Mouse (Mus musculus): ENCODE measurements around the gene Sp4. TPM values are rescaled to one million over a fixed set of nuclear protein-coding genes. Genes with fewer than 3 reads are reported as not detected.

Sp4 gene
- total and polyA plus RNA-seq, 3 experiments, result 4.2 to 6.6 (median 5.7) TPM

DNA sequence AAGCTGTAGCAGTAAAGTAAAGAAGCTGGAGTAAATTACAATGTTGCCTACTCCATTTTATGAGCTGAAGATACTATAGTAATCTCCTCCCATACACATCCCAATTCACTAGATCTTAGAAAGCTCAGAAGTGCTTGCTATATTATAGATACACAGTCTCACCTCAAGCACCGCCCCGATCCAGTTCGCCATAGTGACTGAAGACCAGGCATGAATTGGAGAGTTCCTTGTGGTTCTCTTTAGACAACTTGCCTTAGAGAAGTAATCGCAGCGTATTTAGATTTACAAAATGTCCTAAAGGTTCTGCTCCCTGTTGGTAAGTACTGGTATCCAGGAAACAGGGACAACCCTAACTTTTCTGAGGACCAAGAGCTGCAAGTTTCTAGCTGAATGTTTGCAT is 1.8 kb upstream of the Sp4 start:
- TF ChIP-seq MXI1 (IDR thresholded peaks at IDR 0.05; ENCODE audit: low read depth, low read length) (no peak), PAX5 (IDR thresholded peaks at IDR 0.05; ENCODE audit: low read length) (no peak), HCFC1 (IDR thresholded peaks at IDR 0.05; ENCODE audit: low read depth, low read length) (no peak), RAD21 (IDR thresholded peaks at IDR 0.05; ENCODE audit: low read depth, low read length) (no peak), UBTF (IDR thresholded peaks at IDR 0.05; ENCODE audit: low read depth, low read length) (no peak), MAFK (IDR thresholded peaks at IDR 0.05; ENCODE audit: insufficient replicate concordance, low read length) (no peak)
- 0 out of 2 replicates have a peak overlapping the region, but pooled peaks have one; percentile 55 for H3K9ac ChIP-seq (ENCODE audit: insufficient read depth, low read depth)
- no peak overlapping the region for H3K27ac ChIP-seq (ENCODE audit: insufficient read depth, low read depth)
- in situ Hi-C loops (cut with MboI; ENCODE audit: low pct_ligation_motif_present, low pct_unique_long_range_greater_than_20kb, low sequenced_read_pairs) (no loop called here), dilution Hi-C loops (cut with MboI; ENCODE audit: extremely low pct_ligation_motif_present, extremely low pct_unique_long_range_greater_than_20kb, low sequenced_read_pairs) (no loop called here)
- no peak for DNase-seq (ENCODE audit: extremely low read depth)
- H3K27me3 ChIP-seq (replicated peaks), result no peaks in the 10 kb centered on the region
- peaks cover 0 to 12% of the 10 kb centered on the region in 2 experiments for H3K36me3 ChIP-seq (replicated peaks in 1 of 2; ENCODE audit: control insufficient read depth in 1 of 2, insufficient read depth in 1 of 2, low read length in 1 of 2)
- no peak overlapping the region for H3K4me3 ChIP-seq (replicated peaks in 1 of 3; ENCODE audit: low read depth in 2 of 3, low read length in 2 of 3, poor library complexity in 1 of 3)
- H3K9me3 ChIP-seq (replicated peaks; ENCODE audit: low read length), result no peaks in the 10 kb centered on the region
- peaks cover 0 to 23% of the 10 kb centered on the region in 2 experiments; a peak in 2 of 4 replicates for H3K4me1 ChIP-seq (ENCODE audit: control insufficient read depth in 1 of 2, insufficient read depth in 2 of 2)
- peak overlapping the region; percentile 65 for H3K4me2 ChIP-seq (ENCODE audit: insufficient read depth, low read depth, poor library complexity, severe bottlenecking)
- H3K79me2 ChIP-seq (replicated peaks; ENCODE audit: control insufficient read depth, extremely low read depth, insufficient read depth, poor library complexity, severe bottlenecking), result no peaks in the 10 kb centered on the region

DNA sequence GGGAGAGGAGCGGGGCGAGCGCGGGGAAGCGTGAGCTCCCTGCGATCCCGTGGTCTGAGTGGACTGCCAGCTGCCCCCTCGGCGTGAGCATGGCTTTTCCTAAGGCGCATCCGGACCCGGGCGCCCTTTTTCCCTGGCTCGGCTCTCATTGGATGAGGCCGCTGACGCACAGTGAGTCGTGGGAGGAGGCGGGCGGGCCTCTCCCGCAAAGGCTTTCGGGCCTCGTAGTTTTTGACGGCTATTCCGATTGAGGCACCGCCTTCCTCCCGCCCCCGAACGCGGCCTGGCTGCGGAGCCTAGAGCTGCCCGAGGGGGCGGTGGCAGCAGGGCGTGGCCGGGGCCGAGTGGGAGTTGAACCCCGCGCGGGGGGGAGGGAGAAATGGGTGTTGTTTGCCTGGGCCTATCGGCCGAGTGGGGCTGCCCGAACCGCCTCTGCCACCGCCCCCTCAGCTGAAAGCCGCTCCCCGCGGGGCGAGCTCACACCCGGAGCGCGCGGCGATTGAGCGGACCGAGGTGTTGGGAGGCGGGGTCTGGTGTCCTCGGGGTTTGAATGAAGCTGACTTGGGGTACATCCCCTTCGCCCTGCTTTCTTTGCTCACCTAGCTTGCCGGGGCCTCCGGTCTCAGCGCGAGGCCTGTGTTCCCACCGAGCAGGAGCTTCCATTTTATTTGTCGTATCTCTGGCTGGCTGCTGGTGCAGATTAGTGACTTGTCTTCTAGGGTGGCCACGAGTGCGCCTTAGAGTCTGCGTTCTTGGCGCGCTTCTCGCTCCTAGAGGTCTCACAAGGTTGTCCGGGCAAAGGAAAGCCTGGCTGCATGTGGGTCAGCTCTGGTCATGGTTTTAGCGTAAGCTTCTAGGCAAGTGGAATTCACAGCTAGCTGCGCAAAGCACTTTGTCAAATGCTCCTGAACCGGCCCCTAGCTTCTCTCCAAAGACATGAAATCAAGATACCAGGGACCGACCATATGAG is 911 bp upstream of the Sp4 start:
- Histone ChIP-seq H3K27ac (ENCODE audit: insufficient read depth, low read depth) (peak overlapping the region; percentile 48), H3K4me2 (ENCODE audit: insufficient read depth, low read depth, poor library complexity, severe bottlenecking) (peak overlapping the region; percentile 65), H3K79me2 (replicated peaks; ENCODE audit: control insufficient read depth, extremely low read depth, insufficient read depth, poor library complexity, severe bottlenecking) (no peaks in the 10 kb centered on the region), H3K4me1 (ENCODE audit: control insufficient read depth in 1 of 2, insufficient read depth in 2 of 2) (peaks cover 0 to 26% of the 10 kb centered on the region in 2 experiments; a peak in 2 of 4 replicates), H3K27me3 (replicated peaks) (no peaks in the 10 kb centered on the region), H3K4me3 (replicated peaks in 1 of 3; ENCODE audit: low read depth in 2 of 3, low read length in 2 of 3, poor library complexity in 1 of 3) (peak overlapping the region; percentile 62 to 88 (median 82)), H3K9ac (ENCODE audit: insufficient read depth, low read depth) (peak overlapping the region; percentile 76), H3K36me3 (replicated peaks in 1 of 2; ENCODE audit: control insufficient read depth in 1 of 2, insufficient read depth in 1 of 2, low read length in 1 of 2) (peaks cover 0 to 12% of the 10 kb centered on the region in 2 experiments), H3K9me3 (replicated peaks; ENCODE audit: low read length) (no peaks in the 10 kb centered on the region)
- in situ Hi-C loops (cut with MboI; ENCODE audit: low pct_ligation_motif_present, low pct_unique_long_range_greater_than_20kb, low sequenced_read_pairs), result no loop called here
- peak; percentile 97 for DNase-seq (ENCODE audit: extremely low read depth)
- TF ChIP-seq CHD2 (IDR thresholded peaks at IDR 0.05; ENCODE audit: low read length) (peak; percentile 23; the same call in 1 of the 2 replicates), HCFC1 (IDR thresholded peaks at IDR 0.05; ENCODE audit: low read depth, low read length) (peak; percentile 94), MAZ (IDR thresholded peaks at IDR 0.05; ENCODE audit: low read depth, low read length) (no peak; the same call in 1 of the 2 replicates), TCF12 (IDR thresholded peaks at IDR 0.05; ENCODE audit: low read depth, low read length) (0 out of 2 replicates have a peak, but pooled peaks have one; percentile 19), POLR2A (IDR thresholded peaks at IDR 0.05; ENCODE audit: low read depth, low read length) (peak; percentile 65; the same call in 1 of the 2 replicates), NELFE (IDR thresholded peaks at IDR 0.05; ENCODE audit: low read depth, low read length) (0 out of 2 replicates have a peak, but pooled peaks have one; percentile 8), MXI1 (IDR thresholded peaks at IDR 0.05; ENCODE audit: low read depth, low read length) (peak; percentile 67; the same call in 1 of the 2 replicates), SIN3A (IDR thresholded peaks at IDR 0.05; ENCODE audit: low read length) (peak; percentile 72), MEF2A (IDR thresholded peaks at IDR 0.05; ENCODE audit: borderline replicate concordance, low read depth, low read length) (peak; percentile 7; the same call in 1 of the 2 replicates), KAT2A (IDR thresholded peaks at IDR 0.05; ENCODE audit: insufficient replicate concordance, low read length) (peak; percentile 86; the same call in 1 of the 2 replicates), ELF1 (IDR thresholded peaks at IDR 0.05; ENCODE audit: low read depth, low read length) (peak; percentile 79), IRF4 (IDR thresholded peaks at IDR 0.05; ENCODE audit: low read depth, low read length) (no peak), NRF1 (IDR thresholded peaks at IDR 0.05; ENCODE audit: low read depth, low read length) (peak; percentile 34; the same call in 1 of the 2 replicates), JUND (conservative IDR thresholded peaks at IDR 0.05; ENCODE audit: low read depth, low read length) (no peak), ZMIZ1 (IDR thresholded peaks at IDR 0.05; ENCODE audit: low read depth, low read length) (0 out of 2 replicates have a peak, but pooled peaks have one; percentile 30)
- dilution Hi-C loops (cut with MboI; ENCODE audit: extremely low pct_ligation_motif_present, extremely low pct_unique_long_range_greater_than_20kb, low sequenced_read_pairs), result no loop called here
